Mouse (Mus musculus): ENCODE measurements around the gene Atp6v0a2. TPM values are rescaled to one million over a fixed set of nuclear protein-coding genes. Genes with fewer than 3 reads are reported as not detected.

The Atp6v0a2 gene
- polyA plus RNA-seq, 1 experiment, result 45.3 TPM

- 94% methylated on average over 1 of the region's 1 CpGs for WGBS
- no peak overlapping the region for H3K4me3 ChIP-seq (replicated peaks; ENCODE audit: extremely low read depth, low read depth, low read length)
- no peaks in the 10 kb centered on the region for H3K4me1 ChIP-seq (ENCODE audit: control insufficient read depth, insufficient read depth, low read length)
- TF ChIP-seq POLR2A (IDR thresholded peaks at IDR 0.05; ENCODE audit: borderline replicate concordance, extremely low read depth, low read depth, low read length), result no peak
- no peak for TF ChIP-seq CTCF (IDR thresholded peaks at IDR 0.05; ENCODE audit: insufficient read depth, low read length)
- no peak for DNase-seq
These were observed 133.4 kb downstream of the Atp6v0a2 start for GRCm38 (mm10) chr5:124761787-124762186.

Other genes with a start within 250 kb of the Atp6v0a2 start
- gene Sbno1, start 202.6 kb upstream of the Atp6v0a2 start, polyA plus RNA-seq (2012; rRNA removed), result 15.5 and 19.2 TPM in 2 replicates
- 31.7 and 36.5 TPM in 2 replicates for gene Kmt5a, start 188.6 kb upstream of the Atp6v0a2 start, polyA plus RNA-seq (2012; rRNA removed)
- gene Rilpl2, start 150.2 kb upstream of the Atp6v0a2 start, polyA plus RNA-seq (2012; rRNA removed), result 19.6 and 20.6 TPM in 2 replicates
- gene Snrnp35, start 145.4 kb upstream of the Atp6v0a2 start, polyA plus RNA-seq (2012; rRNA removed), result 3.0 and 4.8 TPM in 2 replicates
- 24.4 and 26.0 TPM in 2 replicates for gene Rilpl1, start 97.2 kb upstream of the Atp6v0a2 start, polyA plus RNA-seq (2012; rRNA removed)
- gene Tmed2, start 87.9 kb upstream of the Atp6v0a2 start, polyA plus RNA-seq (2012; rRNA removed), result 112 and 149 TPM in 2 replicates
- gene Ddx55, start 75.7 kb upstream of the Atp6v0a2 start, polyA plus RNA-seq (2012; rRNA removed), result 11.0 and 12.9 TPM in 2 replicates
- gene Eif2b1, start 49.4 kb upstream of the Atp6v0a2 start, polyA plus RNA-seq (2012; rRNA removed), result 11.8 and 18.4 TPM in 2 replicates
- 20.1 and 30.4 TPM in 2 replicates for gene Gtf2h3, start 49.4 kb upstream of the Atp6v0a2 start, polyA plus RNA-seq (2012; rRNA removed)
- 4.6 and 6.5 TPM in 2 replicates for gene Dnah10, start 96.5 kb downstream of the Atp6v0a2 start, polyA plus RNA-seq (2012; rRNA removed)
- 21.5 and 21.9 TPM in 2 replicates for gene Ccdc92, start 233.8 kb downstream of the Atp6v0a2 start, polyA plus RNA-seq (2012; rRNA removed)
- 26.6 and 27.7 TPM in 2 replicates for gene Zfp664, start 234.1 kb downstream of the Atp6v0a2 start, polyA plus RNA-seq (2012; rRNA removed)

Data from lung, adult 2 months (tissue).